Mouse (Mus musculus): ENCODE data around the gene Larp1b. TPM values are rescaled to one million over a fixed set of nuclear protein-coding genes. Genes with fewer than 3 reads are reported as not detected.

Larp1b gene
- polyA plus RNA-seq, 1 experiment: 24.5 TPM

DNA sequence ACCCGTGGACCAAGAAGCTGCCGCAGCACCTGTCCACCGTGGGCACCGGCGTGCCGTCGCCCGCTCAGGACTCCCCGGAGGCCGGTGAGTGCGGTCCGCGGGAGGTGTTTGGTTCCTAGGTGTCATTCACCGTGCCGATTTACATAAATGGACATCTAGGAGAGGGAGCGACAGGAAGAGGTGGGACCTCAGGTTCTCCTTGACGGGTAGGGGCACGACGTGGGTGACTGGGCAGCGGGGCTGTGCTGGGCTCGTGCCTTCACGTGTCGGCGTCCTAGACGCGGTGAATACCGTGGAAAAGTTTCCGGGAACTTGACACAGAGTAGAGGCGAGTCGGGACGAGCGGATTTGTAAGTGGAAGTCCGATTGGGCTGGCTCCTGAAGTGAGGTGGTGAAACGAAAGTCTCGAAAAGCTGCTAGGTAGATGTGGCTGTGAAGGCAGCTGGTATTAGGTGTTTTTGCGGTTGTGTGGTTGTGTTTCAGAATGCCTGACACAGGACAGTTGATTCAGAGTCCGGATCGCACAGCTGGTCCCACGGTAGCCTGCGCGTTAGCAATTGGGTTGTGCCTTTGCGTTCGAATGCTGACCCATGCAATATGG lies 1.1 kb downstream of the Larp1b start:
- no peaks in the 10 kb centered on the region; the same call in 1 of the 2 replicates for H3K27me3 ChIP-seq (ENCODE audit: control insufficient read depth, insufficient read depth, low read length, poor library complexity, severe bottlenecking)
- H3K36me3 ChIP-seq (ENCODE audit: control insufficient read depth, insufficient read depth, low read length, poor library complexity, severe bottlenecking): no peaks in the 10 kb centered on the region
- no peaks in the 10 kb centered on the region for H3K9me3 ChIP-seq (replicated peaks; ENCODE audit: control insufficient read depth, insufficient read depth, low read length, poor library complexity, severe bottlenecking)
- H3K9ac ChIP-seq (ENCODE audit: low read depth, poor library complexity, severe bottlenecking): peak overlapping the region; percentile 94
- TF ChIP-seq CTCF (IDR thresholded peaks at IDR 0.05; ENCODE audit: low read depth, low read length): no peak
- no peak for TF ChIP-seq POLR2A (IDR thresholded peaks at IDR 0.05; ENCODE audit: insufficient read depth, low read length)
- TF ChIP-seq EP300 (IDR thresholded peaks at IDR 0.05; ENCODE audit: insufficient read depth, low read depth, low read length): no peak
- peak overlapping the region; percentile 83 for H3K4me3 ChIP-seq (ENCODE audit: low read depth, low read length)
- H3K4me1 ChIP-seq (ENCODE audit: control insufficient read depth, insufficient read depth, low read length): peaks cover 5% of the 10 kb centered on the region
- no peak overlapping the region for H3K27ac ChIP-seq (ENCODE audit: insufficient read depth, low read length)

DNA sequence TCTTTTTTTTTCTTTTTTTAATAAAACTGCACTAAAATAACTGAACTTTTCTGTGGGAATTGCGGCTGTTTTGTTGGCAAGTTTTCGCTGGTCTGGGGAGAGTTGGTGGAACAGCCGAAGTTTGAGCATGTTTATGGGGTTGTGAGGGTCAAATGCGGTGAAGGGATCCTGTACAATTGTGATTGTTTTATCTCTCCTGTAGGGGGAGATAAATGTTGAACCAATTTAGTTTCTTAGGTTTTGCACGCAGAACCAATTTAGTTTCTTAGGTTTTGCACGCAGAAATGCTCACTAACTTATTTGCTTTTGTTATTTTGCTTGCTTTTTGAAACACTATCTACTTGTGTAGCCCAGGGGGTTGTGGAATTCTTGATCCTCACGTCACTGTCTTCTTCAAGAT lies 1.7 kb downstream of the Larp1b start:
- Histone ChIP-seq H3K27me3 (ENCODE audit: control insufficient read depth, insufficient read depth, low read length, poor library complexity, severe bottlenecking) (no peaks in the 10 kb centered on the region; the same call in 1 of the 2 replicates), H3K4me3 (ENCODE audit: low read depth, low read length) (peak overlapping the region; percentile 36; the same call in 1 of the 2 replicates), H3K36me3 (ENCODE audit: control insufficient read depth, insufficient read depth, low read length, poor library complexity, severe bottlenecking) (no peaks in the 10 kb centered on the region), H3K9me3 (replicated peaks; ENCODE audit: control insufficient read depth, insufficient read depth, low read length, poor library complexity, severe bottlenecking) (no peaks in the 10 kb centered on the region), H3K27ac (ENCODE audit: insufficient read depth, low read length) (no peak overlapping the region), H3K9ac (ENCODE audit: low read depth, poor library complexity, severe bottlenecking) (peak overlapping the region; percentile 94; the same call in 1 of the 2 replicates), H3K4me1 (ENCODE audit: control insufficient read depth, insufficient read depth, low read length) (peaks cover 5% of the 10 kb centered on the region)
- no peak for TF ChIP-seq CTCF (IDR thresholded peaks at IDR 0.05; ENCODE audit: low read depth, low read length)
- no peak for TF ChIP-seq POLR2A (IDR thresholded peaks at IDR 0.05; ENCODE audit: insufficient read depth, low read length)
- TF ChIP-seq EP300 (IDR thresholded peaks at IDR 0.05; ENCODE audit: insufficient read depth, low read depth, low read length): no peak

DNA sequence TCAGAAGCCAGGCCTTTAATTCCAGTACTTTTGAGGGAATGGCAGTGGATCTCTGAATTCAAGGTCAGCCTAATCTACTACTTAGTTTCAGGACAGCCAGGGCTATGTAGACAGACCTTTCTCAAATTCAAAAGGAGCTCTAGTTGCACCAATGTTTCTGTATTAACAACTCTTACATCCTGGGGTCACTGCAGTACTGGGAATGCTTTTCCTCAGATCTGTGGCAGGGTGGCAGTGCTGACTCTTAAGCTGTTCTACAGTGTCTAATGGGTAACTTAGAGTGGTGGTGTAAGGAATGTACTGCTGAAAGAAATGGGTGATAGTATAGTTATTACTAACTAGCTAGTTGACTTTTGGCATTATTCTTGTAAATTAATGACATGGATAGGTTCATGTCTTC lies 3.0 kb downstream of the Larp1b start:
- no peak for TF ChIP-seq POLR2A (IDR thresholded peaks at IDR 0.05; ENCODE audit: insufficient read depth, low read length)
- no peak for TF ChIP-seq EP300 (IDR thresholded peaks at IDR 0.05; ENCODE audit: insufficient read depth, low read depth, low read length)
- no peak for TF ChIP-seq CTCF (IDR thresholded peaks at IDR 0.05; ENCODE audit: low read depth, low read length)
- H3K4me3 ChIP-seq (ENCODE audit: low read depth, low read length): no peak overlapping the region
- no peaks in the 10 kb centered on the region; the same call in 1 of the 2 replicates for H3K27me3 ChIP-seq (ENCODE audit: control insufficient read depth, insufficient read depth, low read length, poor library complexity, severe bottlenecking)
- H3K9ac ChIP-seq (ENCODE audit: low read depth, poor library complexity, severe bottlenecking): no peak overlapping the region
- H3K9me3 ChIP-seq (replicated peaks; ENCODE audit: control insufficient read depth, insufficient read depth, low read length, poor library complexity, severe bottlenecking): no peaks in the 10 kb centered on the region
- no peak overlapping the region for H3K27ac ChIP-seq (ENCODE audit: insufficient read depth, low read length)
- H3K36me3 ChIP-seq (ENCODE audit: control insufficient read depth, insufficient read depth, low read length, poor library complexity, severe bottlenecking): no peaks in the 10 kb centered on the region
- H3K4me1 ChIP-seq (ENCODE audit: control insufficient read depth, insufficient read depth, low read length): peaks cover 5% of the 10 kb centered on the region

DNA sequence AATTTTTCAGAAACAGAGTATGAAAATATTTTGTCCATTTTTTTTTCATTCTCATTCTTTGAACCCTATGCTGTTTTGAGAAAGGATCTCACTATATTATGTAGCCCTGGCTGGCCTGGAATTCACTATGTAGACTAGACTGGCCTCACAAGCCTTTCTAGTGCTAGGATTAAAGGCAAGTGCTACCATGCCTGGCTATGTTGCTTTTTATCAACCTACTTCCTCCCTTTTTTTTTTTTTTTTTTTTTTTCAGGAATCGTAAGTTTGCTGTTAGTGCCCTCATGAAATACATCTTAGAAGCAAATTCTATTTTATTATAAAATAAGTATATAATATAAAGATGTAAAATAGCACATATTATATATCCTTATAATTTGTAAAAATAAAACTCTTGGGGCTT lies 5.2 kb downstream of the Larp1b start:
- no peak overlapping the region for H3K4me3 ChIP-seq (ENCODE audit: low read depth, low read length)
- H3K27ac ChIP-seq (ENCODE audit: insufficient read depth, low read length): no peak overlapping the region
- no peaks in the 10 kb centered on the region for H3K9me3 ChIP-seq (replicated peaks; ENCODE audit: control insufficient read depth, insufficient read depth, low read length, poor library complexity, severe bottlenecking)
- no peak overlapping the region for H3K9ac ChIP-seq (ENCODE audit: low read depth, poor library complexity, severe bottlenecking)
- TF ChIP-seq POLR2A (IDR thresholded peaks at IDR 0.05; ENCODE audit: insufficient read depth, low read length) (no peak), EP300 (IDR thresholded peaks at IDR 0.05; ENCODE audit: insufficient read depth, low read depth, low read length) (no peak), CTCF (IDR thresholded peaks at IDR 0.05; ENCODE audit: low read depth, low read length) (no peak)
- peaks cover 4% of the 10 kb centered on the region for H3K4me1 ChIP-seq (ENCODE audit: control insufficient read depth, insufficient read depth, low read length)
- H3K27me3 ChIP-seq (ENCODE audit: control insufficient read depth, insufficient read depth, low read length, poor library complexity, severe bottlenecking): no peaks in the 10 kb centered on the region
- no peaks in the 10 kb centered on the region for H3K36me3 ChIP-seq (ENCODE audit: control insufficient read depth, insufficient read depth, low read length, poor library complexity, severe bottlenecking)

DNA sequence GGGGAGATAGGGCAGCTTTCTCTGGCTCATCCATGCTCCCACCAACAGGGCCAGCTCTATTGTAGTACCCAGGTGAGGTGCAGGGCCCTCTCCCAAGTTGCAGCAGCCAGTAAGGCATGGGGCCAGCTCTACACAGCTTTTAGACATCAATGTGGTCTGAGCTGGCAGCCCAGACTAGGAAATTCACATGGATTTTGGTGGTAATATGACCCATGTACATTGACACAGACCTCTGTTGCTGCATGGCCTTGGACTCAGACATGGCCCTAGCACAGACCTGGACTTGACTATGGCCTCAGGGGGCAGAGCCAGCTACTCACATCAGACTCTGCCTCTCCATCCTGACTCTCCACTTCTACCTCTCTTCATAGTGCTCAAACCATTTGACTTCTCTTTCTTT lies 9.2 kb downstream of the Larp1b start:
- Histone ChIP-seq H3K9ac (ENCODE audit: low read depth, poor library complexity, severe bottlenecking) (no peak overlapping the region), H3K27ac (ENCODE audit: insufficient read depth, low read length) (no peak overlapping the region), H3K9me3 (replicated peaks; ENCODE audit: control insufficient read depth, insufficient read depth, low read length, poor library complexity, severe bottlenecking) (no peaks in the 10 kb centered on the region), H3K27me3 (ENCODE audit: control insufficient read depth, insufficient read depth, low read length, poor library complexity, severe bottlenecking) (no peaks in the 10 kb centered on the region), H3K36me3 (ENCODE audit: control insufficient read depth, insufficient read depth, low read length, poor library complexity, severe bottlenecking) (no peaks in the 10 kb centered on the region), H3K4me3 (ENCODE audit: low read depth, low read length) (no peak overlapping the region), H3K4me1 (ENCODE audit: control insufficient read depth, insufficient read depth, low read length) (peaks cover 4% of the 10 kb centered on the region)
- no peak for TF ChIP-seq EP300 (IDR thresholded peaks at IDR 0.05; ENCODE audit: insufficient read depth, low read depth, low read length)
- TF ChIP-seq CTCF (IDR thresholded peaks at IDR 0.05; ENCODE audit: low read depth, low read length): no peak
- TF ChIP-seq POLR2A (IDR thresholded peaks at IDR 0.05; ENCODE audit: insufficient read depth, low read length): no peak

DNA sequence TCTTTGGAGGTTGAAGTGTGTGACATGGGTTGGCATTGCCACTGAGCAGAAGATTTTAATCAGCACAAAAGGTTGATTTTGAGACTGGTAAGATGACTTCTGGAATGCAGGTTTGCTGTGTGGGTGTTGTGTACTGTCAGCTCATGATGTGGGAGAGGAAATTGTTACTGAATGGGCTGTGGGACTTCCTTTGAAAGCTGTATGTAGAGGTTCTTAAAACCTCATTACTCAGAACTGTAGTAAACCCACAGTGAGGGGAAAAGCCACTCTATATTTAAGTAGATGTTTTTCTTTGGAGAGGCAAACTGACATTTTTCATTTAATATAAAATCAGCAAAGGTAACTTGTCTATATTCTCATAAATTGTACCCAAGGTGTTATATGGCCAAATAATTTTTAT lies 31.1 kb downstream of the Larp1b start:
- Histone ChIP-seq H3K9ac (ENCODE audit: low read depth, poor library complexity, severe bottlenecking) (no peak overlapping the region), H3K27me3 (ENCODE audit: control insufficient read depth, insufficient read depth, low read length, poor library complexity, severe bottlenecking) (no peaks in the 10 kb centered on the region), H3K27ac (ENCODE audit: insufficient read depth, low read length) (no peak overlapping the region), H3K4me3 (ENCODE audit: low read depth, low read length) (no peak overlapping the region), H3K36me3 (ENCODE audit: control insufficient read depth, insufficient read depth, low read length, poor library complexity, severe bottlenecking) (no peaks in the 10 kb centered on the region), H3K9me3 (replicated peaks; ENCODE audit: control insufficient read depth, insufficient read depth, low read length, poor library complexity, severe bottlenecking) (no peaks in the 10 kb centered on the region), H3K4me1 (ENCODE audit: control insufficient read depth, insufficient read depth, low read length) (no peaks in the 10 kb centered on the region)
- TF ChIP-seq CTCF (IDR thresholded peaks at IDR 0.05; ENCODE audit: low read depth, low read length) (no peak), EP300 (IDR thresholded peaks at IDR 0.05; ENCODE audit: insufficient read depth, low read depth, low read length) (no peak), POLR2A (IDR thresholded peaks at IDR 0.05; ENCODE audit: insufficient read depth, low read length) (no peak)
